Mouse (Mus musculus) testis, adult 2 months (tissue): ENCODE data around the gene Olfr1121. TPM values are rescaled to one million over a fixed set of nuclear protein-coding genes. Genes with fewer than 3 reads are reported as not detected.
"Not testable (repeated sequence)": the region's sequence is repeated elsewhere in the genome, so short reads cannot be mapped to it uniquely, and the experiment has no call there.

Experiments
- H3K27ac ChIP-seq: fragments of 200-500 bp; 2 replicates; pipeline ENCODE4 v1.5.1; 2012; ENCODE audit warnings: low read depth, low read length; ENCODE audit not compliant: control insufficient read depth, insufficient read depth
- H3K27me3 ChIP-seq: fragments of 200-500 bp; 2 replicates; pipeline ENCODE4 v1.6.1; 2012; ENCODE audit warnings: mild to moderate bottlenecking, low read length, moderate library complexity; ENCODE audit not compliant: control insufficient read depth, insufficient read depth
- H3K36me3 ChIP-seq: fragments of 200-500 bp; 2 replicates; pipeline ENCODE4 v1.6.1; 2012; ENCODE audit warnings: mild to moderate bottlenecking, low read length; ENCODE audit not compliant: control insufficient read depth, insufficient read depth
- H3K4me1 ChIP-seq: fragments of 200-500 bp; 2 replicates; pipeline ENCODE4 v1.6.1; 2012; ENCODE audit warnings: low read length; ENCODE audit not compliant: control insufficient read depth, insufficient read depth
- H3K4me3 ChIP-seq: fragments of 200-500 bp; 2 replicates; pipeline ENCODE4 v1.5.1; 2012; ENCODE audit warnings: low read depth, mild to moderate bottlenecking, low read length, moderate library complexity, mixed read lengths; ENCODE audit not compliant: control insufficient read depth
- CTCF ChIP-seq: fragments of 200-500 bp; IDR thresholded peaks from 2 replicates; pipeline ENCODE4 v1.5.1; 2012; ENCODE audit warnings: low read depth, mild to moderate bottlenecking, inconsistent platforms, low read length, moderate library complexity; ENCODE audit not compliant: control insufficient read depth, insufficient read depth, insufficient replicate concordance
- POLR2A ChIP-seq: fragments of 200-500 bp; IDR thresholded peaks from 2 replicates; pipeline ENCODE4 v1.6.1; 2012; ENCODE audit warnings: low read depth, mild to moderate bottlenecking, inconsistent platforms, low read length, moderate library complexity; ENCODE audit not compliant: control insufficient read depth
- polyA plus RNA-seq: library from polyadenylated mRNA; depleted of rRNA; stranded (reverse); fragments of >200 nt; gene quantifications from 2 replicates; pipeline ENCODE4 v1.2.3, GENCODE M21; 2012; rRNA removed

Gene Olfr1121
- polyA plus RNA-seq, result not detected in 2 replicates

GRCm38 (mm10) chr2:87369595-87369994, at the start of gene Olfr1121:
Gene Olfr1121 (plus strand): TSS chr2:87369895.
- no peak within 1 kb of the TSS for H3K4me3 ChIP-seq
- TF ChIP-seq POLR2A, result no peak
- TF ChIP-seq CTCF, result no peak
- H3K4me1 ChIP-seq, result no peaks in the 10 kb centered on the region
- H3K27me3 ChIP-seq, result no peaks in the 10 kb centered on the region
- H3K27ac ChIP-seq, result no peak within 1 kb of the TSS
- no peaks in the 10 kb centered on the region for H3K36me3 ChIP-seq

- Histone ChIP-seq H3K4me1 (no peaks in the 10 kb centered on the region), H3K27ac (no peak within 1 kb of the TSS), H3K36me3 (no peaks in the 10 kb centered on the region), H3K27me3 (no peaks in the 10 kb centered on the region), H3K4me3 (no peak within 1 kb of the TSS)
- no peak for TF ChIP-seq POLR2A
- no peak for TF ChIP-seq CTCF
These were observed 15.2 kb upstream of the Olfr1121 start, which contains the start of gene Olfr1120 for GRCm38 (mm10) chr2:87354515-87354914. Gene Olfr1120 (plus strand): TSS chr2:87354815.

- not testable (repeated sequence) for H3K36me3 ChIP-seq, H3K27me3 ChIP-seq, H3K27ac ChIP-seq, H3K4me3 ChIP-seq, H3K4me1 ChIP-seq
These were observed 9.6 kb upstream of the Olfr1121 start for GRCm38 (mm10) chr2:87360121-87360520.

GRCm38 (mm10) chr2:87371726-87372125, 2.0 kb downstream of the Olfr1121 start:
- Histone ChIP-seq H3K27ac (no peak overlapping the region), H3K4me3 (no peak overlapping the region), H3K4me1 (no peaks in the 10 kb centered on the region), H3K36me3 (no peaks in the 10 kb centered on the region), H3K27me3 (no peaks in the 10 kb centered on the region)
- TF ChIP-seq POLR2A (no peak), CTCF (no peak)

- H3K27ac ChIP-seq, result no peak overlapping the region
- H3K27me3 ChIP-seq, result no peaks in the 10 kb centered on the region
- TF ChIP-seq POLR2A, result no peak
- no peak for TF ChIP-seq CTCF
- no peak overlapping the region for H3K4me3 ChIP-seq
- no peaks in the 10 kb centered on the region for H3K4me1 ChIP-seq
- no peaks in the 10 kb centered on the region for H3K36me3 ChIP-seq
These were observed 14.2 kb downstream of the Olfr1121 start for GRCm38 (mm10) chr2:87383935-87384334.

GRCm38 (mm10) chr2:87385549-87385948, 15.9 kb downstream of the Olfr1121 start, which contains the start of gene Olfr1122:
Gene Olfr1122 (plus strand): TSS chr2:87385849.
- H3K27ac ChIP-seq, result no peak within 1 kb of the TSS
- TF ChIP-seq CTCF, result no peak
- no peak for TF ChIP-seq POLR2A
- no peak within 1 kb of the TSS for H3K4me3 ChIP-seq
- no peaks in the 10 kb centered on the region for H3K36me3 ChIP-seq
- H3K4me1 ChIP-seq, result no peaks in the 10 kb centered on the region
- no peaks in the 10 kb centered on the region for H3K27me3 ChIP-seq

- H3K27ac ChIP-seq, H3K27me3 ChIP-seq, H3K4me3 ChIP-seq, H3K36me3 ChIP-seq, H3K4me1 ChIP-seq: not testable (repeated sequence)
These were observed 23.9 kb downstream of the Olfr1121 start for GRCm38 (mm10) chr2:87393605-87394004.

- not testable (repeated sequence) for H3K4me3 ChIP-seq, H3K27me3 ChIP-seq, H3K27ac ChIP-seq, H3K36me3 ChIP-seq, H3K4me1 ChIP-seq
These were observed 25.0 kb downstream of the Olfr1121 start for GRCm38 (mm10) chr2:87394686-87395085.
